Mouse (Mus musculus): ENCODE measurements at regions not wholly inside any gene's neighbourhood (a gene's known extent, or its start where the extent isn't known, plus 50 kb on each side); places are given as distances from the start of the nearest gene placed in this dataset.

DNA sequence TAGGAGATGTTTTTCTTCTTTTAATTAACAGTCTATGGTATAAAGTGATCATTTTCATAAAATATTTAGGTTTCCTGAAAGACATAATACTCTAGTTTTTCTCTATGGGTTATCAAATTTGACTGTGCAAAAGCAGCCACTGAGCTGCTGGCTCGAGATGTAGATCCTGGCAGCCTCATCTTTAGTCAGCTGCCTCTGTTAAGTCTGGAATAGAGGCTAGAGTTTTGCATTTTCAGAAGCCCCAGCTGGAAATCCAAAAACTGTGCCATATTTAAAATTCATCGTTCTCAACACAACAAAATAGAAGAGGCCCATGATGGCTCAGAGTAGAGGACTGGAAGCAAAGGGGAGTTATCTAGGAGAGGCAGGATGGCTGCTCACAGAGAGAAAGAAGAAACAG lies 53.8 kb upstream of the Lpar1 start:
- H3K4me2 ChIP-seq (ENCODE audit: low read depth, low read length), result no peak overlapping the region
- H3K9me3 ChIP-seq (replicated peaks; ENCODE audit: control insufficient read depth, low read length), result no peaks in the 10 kb centered on the region
- no peak overlapping the region for H3K9ac ChIP-seq (ENCODE audit: low read length)
- ATAC-seq (ENCODE audit: insufficient read depth, low FRiP score), result no peak
- no peaks in the 10 kb centered on the region for H3K4me1 ChIP-seq (ENCODE audit: control insufficient read depth, insufficient read depth, low read length)
- WGBS, result 81% methylated on average over 2 of the region's 2 CpGs
- H3K27me3 ChIP-seq (ENCODE audit: control insufficient read depth, insufficient read depth, low read length), result no peaks in the 10 kb centered on the region
- no peak overlapping the region for H3K4me3 ChIP-seq (replicated peaks; ENCODE audit: low read length)
- no peaks in the 10 kb centered on the region for H3K36me3 ChIP-seq (ENCODE audit: control insufficient read depth, insufficient read depth, low read length)
- no peak overlapping the region for H3K27ac ChIP-seq (ENCODE audit: low read length)

GRCm38 (mm10) chr4:58605941-58606340 lies 52.2 kb upstream of the Lpar1 start:
- no peak overlapping the region for H3K9ac ChIP-seq (ENCODE audit: low read length)
- no peak overlapping the region for H3K4me2 ChIP-seq (ENCODE audit: low read depth, low read length)
- 79% methylated on average over 3 of the region's 3 CpGs for WGBS
- H3K4me1 ChIP-seq (ENCODE audit: control insufficient read depth, insufficient read depth, low read length), result no peaks in the 10 kb centered on the region
- ATAC-seq (ENCODE audit: insufficient read depth, low FRiP score), result no peak
- H3K27me3 ChIP-seq (ENCODE audit: control insufficient read depth, insufficient read depth, low read length), result no peaks in the 10 kb centered on the region
- H3K27ac ChIP-seq (ENCODE audit: low read length), result no peak overlapping the region
- H3K36me3 ChIP-seq (ENCODE audit: control insufficient read depth, insufficient read depth, low read length), result no peaks in the 10 kb centered on the region
- H3K4me3 ChIP-seq (replicated peaks; ENCODE audit: low read length), result no peak overlapping the region
- no peaks in the 10 kb centered on the region for H3K9me3 ChIP-seq (replicated peaks; ENCODE audit: control insufficient read depth, low read length)
